Mouse (Mus musculus) erythroblast, embryonic 14.5 days (primary cell): Measurements from ENCODE around the gene Flot1. TPM values are rescaled to one million over a fixed set of nuclear protein-coding genes. Genes with fewer than 3 reads are reported as not detected.

Experiments used
- H3K27me3 ChIP-seq: 2 replicates; pipeline ENCODE4 v1.6.1; 2012; ENCODE audit warnings: inconsistent platforms; ENCODE audit not compliant: control insufficient read depth
- H3K36me3 ChIP-seq: 2 replicates; pipeline ENCODE4 v1.6.1; 2012; ENCODE audit warnings: mild to moderate bottlenecking, inconsistent platforms; ENCODE audit not compliant: control insufficient read depth
- H3K4me1 ChIP-seq: 2 replicates; pipeline ENCODE4 v1.6.1; 2012; ENCODE audit warnings: inconsistent platforms; ENCODE audit not compliant: control insufficient read depth
- H3K4me3 ChIP-seq: replicated peaks from 2 replicates; pipeline ENCODE3; 2012; ENCODE audit warnings: moderate library complexity, mild to moderate bottlenecking, inconsistent platforms
- H3K9me3 ChIP-seq: 2 replicates; pipeline ENCODE4 v1.6.1; 2012; ENCODE audit warnings: low read length, inconsistent platforms, mixed read lengths; ENCODE audit not compliant: control insufficient read depth
- GATA1 ChIP-seq: IDR thresholded peaks from 2 replicates; pipeline ENCODE4 v1.6.1; 2012; ENCODE audit warnings: low read length, inconsistent platforms, mixed read lengths
- TAL1 ChIP-seq: IDR thresholded peaks from 3 replicates; pipeline ENCODE4 v1.6.1; 2012; ENCODE audit warnings: low read length, inconsistent platforms, mixed read lengths
- polyA plus RNA-seq: library from polyadenylated mRNA; stranded (reverse); fragments of >175 nt; gene quantifications from 2 replicates; pipeline ENCODE4 v1.2.3, GENCODE M21; 2012

Flot1 gene
- polyA plus RNA-seq, 1 experiment = 8.2 TPM

- peaks cover 81% of the 10 kb centered on the region for H3K27me3 ChIP-seq
- TF ChIP-seq TAL1 = no peak
- TF ChIP-seq GATA1 = no peak
- peaks cover 23% of the 10 kb centered on the region for H3K9me3 ChIP-seq
- H3K36me3 ChIP-seq = peaks cover 10% of the 10 kb centered on the region
- H3K4me3 ChIP-seq = peak overlapping the region; percentile 48
- peaks cover 53% of the 10 kb centered on the region for H3K4me1 ChIP-seq
Measured at GRCm38 (mm10) chr17:35868961-35869345, 45.9 kb downstream of the Flot1 start.

- H3K9me3 ChIP-seq = peaks cover 23% of the 10 kb centered on the region
- peaks cover 75% of the 10 kb centered on the region for H3K27me3 ChIP-seq
- H3K4me3 ChIP-seq = peak overlapping the region; percentile 48
- H3K36me3 ChIP-seq = peaks cover 4% of the 10 kb centered on the region
- TF ChIP-seq GATA1 = no peak
- no peak for TF ChIP-seq TAL1
- peaks cover 54% of the 10 kb centered on the region for H3K4me1 ChIP-seq
Measured at GRCm38 (mm10) chr17:35869346-35870067, 46.5 kb downstream of the Flot1 start.

GRCm38 (mm10) chr17:35870151-35870883, 47.3 kb downstream of the Flot1 start:
- Histone ChIP-seq H3K36me3 (no peaks in the 10 kb centered on the region; the same call in 1 of the 2 replicates), H3K9me3 (peaks cover 23% of the 10 kb centered on the region), H3K4me3 (no peak overlapping the region), H3K27me3 (peaks cover 67% of the 10 kb centered on the region), H3K4me1 (peaks cover 54% of the 10 kb centered on the region)
- TF ChIP-seq TAL1 (no peak), GATA1 (no peak)

- peaks cover 46% of the 10 kb centered on the region for H3K4me1 ChIP-seq
- no peak for TF ChIP-seq GATA1
- no peak for TF ChIP-seq TAL1
- H3K9me3 ChIP-seq = peaks cover 16% of the 10 kb centered on the region
- no peak overlapping the region for H3K4me3 ChIP-seq
- no peaks in the 10 kb centered on the region; the same call in 1 of the 2 replicates for H3K36me3 ChIP-seq
- peaks cover 59% of the 10 kb centered on the region for H3K27me3 ChIP-seq
Measured at GRCm38 (mm10) chr17:35870884-35871696, 48.1 kb downstream of the Flot1 start.

GRCm38 (mm10) chr17:35873774-35874519, 50.9 kb downstream of the Flot1 start:
- Histone ChIP-seq H3K27me3 (peaks cover 31% of the 10 kb centered on the region), H3K36me3 (no peaks in the 10 kb centered on the region; the same call in 1 of the 2 replicates), H3K4me1 (peaks cover 28% of the 10 kb centered on the region), H3K9me3 (peaks cover 6% of the 10 kb centered on the region), H3K4me3 (no peak overlapping the region)
- TF ChIP-seq GATA1 = no peak
- no peak for TF ChIP-seq TAL1

- peaks cover 6% of the 10 kb centered on the region for H3K9me3 ChIP-seq
- H3K4me3 ChIP-seq = no peak overlapping the region
- peaks cover 25% of the 10 kb centered on the region for H3K4me1 ChIP-seq
- H3K27me3 ChIP-seq = peaks cover 23% of the 10 kb centered on the region
- no peak for TF ChIP-seq TAL1
- no peaks in the 10 kb centered on the region; the same call in 1 of the 2 replicates for H3K36me3 ChIP-seq
Measured at GRCm38 (mm10) chr17:35874721-35875120, 51.7 kb downstream of the Flot1 start.

GRCm38 (mm10) chr17:35879245-35880057, 56.4 kb downstream of the Flot1 start, which contains the start of gene Dhx16:
TSS of gene Dhx16 (plus strand) at chr17:35879819.
- no peak for TF ChIP-seq TAL1
- no peak for TF ChIP-seq GATA1
- Histone ChIP-seq H3K9me3 (peaks cover 8% of the 10 kb centered on the region), H3K4me3 (peak within 1 kb of the TSS; percentile 99), H3K27me3 (no peaks in the 10 kb centered on the region), H3K36me3 (peaks cover 37% of the 10 kb centered on the region), H3K4me1 (peaks cover 36% of the 10 kb centered on the region)

Other genes starting within 250 kb of the Flot1 start
- not detected in 2 replicates for gene Sfta2, start 221.7 kb upstream of the Flot1 start, polyA plus RNA-seq
- gene Gm9573, start 196.6 kb upstream of the Flot1 start, polyA plus RNA-seq = not detected in 2 replicates
- gene Mucl3, start 179.5 kb upstream of the Flot1 start, polyA plus RNA-seq = not detected in 2 replicates
- 1.9 and 2.6 TPM in 2 replicates for gene Vars2, start 155.6 kb upstream of the Flot1 start, polyA plus RNA-seq
- gene Gtf2h4, start 149.5 kb upstream of the Flot1 start, polyA plus RNA-seq = 1.1 and 1.3 TPM in 2 replicates
- gene Ddr1, start 118.6 kb upstream of the Flot1 start, polyA plus RNA-seq = not detected in 2 replicates
- gene Ier3, start 1.5 kb upstream of the Flot1 start, polyA plus RNA-seq = 14.0 and 14.8 TPM in 2 replicates
- gene Tubb5, start 15.1 kb downstream of the Flot1 start, polyA plus RNA-seq = 56.9 and 99.3 TPM in 2 replicates
- 0.91 and 1.1 TPM in 2 replicates for gene Mdc1, start 18.3 kb downstream of the Flot1 start, polyA plus RNA-seq
- gene Nrm, start 38.1 kb downstream of the Flot1 start, polyA plus RNA-seq = 1.7 and 2.8 TPM in 2 replicates
- gene Ppp1r18, start 42.4 kb downstream of the Flot1 start, polyA plus RNA-seq = 0.31 and 0.37 TPM in 2 replicates
- 5.0 and 5.2 TPM in 2 replicates for gene Dhx16, start 56.6 kb downstream of the Flot1 start, polyA plus RNA-seq
- 6.9 and 7.1 TPM in 2 replicates for gene 2310061I04Rik, start 74.2 kb downstream of the Flot1 start, polyA plus RNA-seq
- 1.1 and 1.6 TPM in 2 replicates for gene Atat1, start 86.8 kb downstream of the Flot1 start, polyA plus RNA-seq
- 0.45 and 0.85 TPM in 2 replicates for gene Mrps18b, start 93.2 kb downstream of the Flot1 start, polyA plus RNA-seq
- 5.4 and 6.3 TPM in 2 replicates for gene Ppp1r10, start 93.2 kb downstream of the Flot1 start, polyA plus RNA-seq
- gene Abcf1, start 146.5 kb downstream of the Flot1 start, polyA plus RNA-seq = 14.0 and 24.6 TPM in 2 replicates
- 1.5 and 1.9 TPM in 2 replicates for gene Gnl1, start 156.6 kb downstream of the Flot1 start, polyA plus RNA-seq
- gene Prr3, start 157.0 kb downstream of the Flot1 start, polyA plus RNA-seq = 0.18 and 0.30 TPM in 2 replicates
- 0.91 and 0.98 TPM in 2 replicates for gene H2-T24, start 197.3 kb downstream of the Flot1 start, polyA plus RNA-seq
- 3.7 and 5.0 TPM in 2 replicates for gene H2-T23, start 209.6 kb downstream of the Flot1 start, polyA plus RNA-seq
- 0.12 and 0.14 TPM in 2 replicates for gene H2-T22, start 219.5 kb downstream of the Flot1 start, polyA plus RNA-seq
- gene Gm6034, start 219.7 kb downstream of the Flot1 start, polyA plus RNA-seq = not detected in 2 replicates
- 0.07 TPM in 1 of 2 replicates, not detected in the other for gene Gm11127, start 235.1 kb downstream of the Flot1 start, polyA plus RNA-seq